Mouse (Mus musculus): ENCODE measurements around the gene Relt. TPM values are rescaled to one million over a fixed set of nuclear protein-coding genes. Genes with fewer than 3 reads are reported as not detected.

Relt gene
- polyA plus RNA-seq, 1 experiment: 79.2 TPM

DNA sequence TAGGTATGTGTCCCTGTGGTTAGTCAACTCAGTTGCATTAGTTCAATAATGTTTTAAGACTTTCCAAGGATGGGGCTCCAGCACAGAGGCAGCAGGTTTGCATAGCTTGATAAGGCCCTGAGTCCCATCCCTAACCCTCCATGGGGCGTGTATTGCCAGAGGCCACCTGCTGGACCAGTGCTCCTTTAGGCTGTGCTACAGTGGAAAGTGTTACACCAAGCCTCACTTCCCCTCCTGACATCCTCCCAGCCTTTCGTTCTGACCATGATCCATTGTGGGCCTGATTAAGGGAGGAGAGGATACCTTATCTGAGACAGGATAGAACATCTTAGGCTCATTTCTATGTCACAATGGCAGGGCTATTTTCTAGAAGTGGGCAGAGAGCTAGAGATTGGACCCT lies 19.4 kb downstream of the Relt start:
- H3K4me1 ChIP-seq (ENCODE audit: control insufficient read depth, insufficient read depth, insufficient read length): peaks cover 16% of the 10 kb centered on the region; the same call in 1 of the 2 replicates
- WGBS: 73% methylated on average over 2 of the region's 2 CpGs
- no peak for DNase-seq (ENCODE audit: low read depth in 1 of 2, low spot score in 2 of 2)

DNA sequence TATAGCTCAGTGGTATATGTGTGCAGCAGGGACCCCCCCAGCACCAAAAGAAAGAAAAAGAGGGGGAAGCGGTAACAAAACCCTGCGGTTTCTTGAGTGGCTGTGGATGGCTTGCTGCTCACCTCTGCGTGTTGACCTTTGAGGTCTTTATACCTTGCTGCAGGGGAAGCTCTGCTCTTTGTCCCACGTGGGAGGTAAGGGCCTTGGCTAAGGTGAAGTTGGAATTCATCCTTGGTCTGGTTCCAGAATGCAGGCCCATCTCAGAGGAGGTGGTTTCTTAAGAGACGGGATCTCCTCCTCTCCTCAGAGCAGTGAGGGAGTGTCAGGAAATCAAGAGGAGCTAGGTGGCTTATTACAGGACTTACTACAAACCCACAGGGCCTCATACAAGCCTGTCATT lies 21.1 kb downstream of the Relt start:
- 88% methylated on average over 5 of the region's 5 CpGs for WGBS
- DNase-seq (ENCODE audit: low read depth in 1 of 2, low spot score in 2 of 2): no peak
- H3K36me3 ChIP-seq (ENCODE audit: control insufficient read depth, insufficient read depth, low read length): peaks cover 5% of the 10 kb centered on the region
- H3K27me3 ChIP-seq (ENCODE audit: control insufficient read depth, insufficient read depth, low read length): no peaks in the 10 kb centered on the region
- no peak for TF ChIP-seq POLR2A (IDR thresholded peaks at IDR 0.05; ENCODE audit: low read depth, low read length)
- TF ChIP-seq CTCF (IDR thresholded peaks at IDR 0.05; ENCODE audit: extremely low read depth, insufficient read depth, insufficient read length, insufficient replicate concordance): no peak
- H3K27ac ChIP-seq (ENCODE audit: insufficient read depth, low read length): no peak overlapping the region
- H3K4me3 ChIP-seq (ENCODE audit: extremely low read depth, insufficient read depth, insufficient read length): no peak overlapping the region
- H3K4me1 ChIP-seq (ENCODE audit: control insufficient read depth, insufficient read depth, insufficient read length): peaks cover 16% of the 10 kb centered on the region; the same call in 1 of the 2 replicates

More for the DNA sequence above, 19.4 kb downstream of the Relt start:
- Histone ChIP-seq H3K27ac (ENCODE audit: insufficient read depth, low read length) (peak overlapping the region; percentile 13; the same call in 1 of the 2 replicates), H3K36me3 (ENCODE audit: control insufficient read depth, insufficient read depth, low read length) (peaks cover 12% of the 10 kb centered on the region), H3K27me3 (ENCODE audit: control insufficient read depth, insufficient read depth, low read length) (no peaks in the 10 kb centered on the region), H3K4me3 (ENCODE audit: extremely low read depth, insufficient read depth, insufficient read length) (no peak overlapping the region)
- TF ChIP-seq CTCF (IDR thresholded peaks at IDR 0.05; ENCODE audit: extremely low read depth, insufficient read depth, insufficient read length, insufficient replicate concordance): no peak
- no peak for TF ChIP-seq POLR2A (IDR thresholded peaks at IDR 0.05; ENCODE audit: low read depth, low read length)

GRCm38 (mm10) chr7:100841608-100842007 lies 21.6 kb downstream of the Relt start:
- no peak for DNase-seq (ENCODE audit: low read depth in 1 of 2, low spot score in 2 of 2)
- TF ChIP-seq CTCF (IDR thresholded peaks at IDR 0.05; ENCODE audit: extremely low read depth, insufficient read depth, insufficient read length, insufficient replicate concordance) (no peak), POLR2A (IDR thresholded peaks at IDR 0.05; ENCODE audit: low read depth, low read length) (no peak)
- H3K36me3 ChIP-seq (ENCODE audit: control insufficient read depth, insufficient read depth, low read length): peaks cover 2% of the 10 kb centered on the region; the same call in 1 of the 2 replicates
- no peak overlapping the region for H3K27ac ChIP-seq (ENCODE audit: insufficient read depth, low read length)
- H3K4me3 ChIP-seq (ENCODE audit: extremely low read depth, insufficient read depth, insufficient read length): no peak overlapping the region
- peaks cover 12% of the 10 kb centered on the region; the same call in 1 of the 2 replicates for H3K4me1 ChIP-seq (ENCODE audit: control insufficient read depth, insufficient read depth, insufficient read length)
- H3K27me3 ChIP-seq (ENCODE audit: control insufficient read depth, insufficient read depth, low read length): no peaks in the 10 kb centered on the region
- 88% methylated on average over 6 of the region's 6 CpGs for WGBS

DNA sequence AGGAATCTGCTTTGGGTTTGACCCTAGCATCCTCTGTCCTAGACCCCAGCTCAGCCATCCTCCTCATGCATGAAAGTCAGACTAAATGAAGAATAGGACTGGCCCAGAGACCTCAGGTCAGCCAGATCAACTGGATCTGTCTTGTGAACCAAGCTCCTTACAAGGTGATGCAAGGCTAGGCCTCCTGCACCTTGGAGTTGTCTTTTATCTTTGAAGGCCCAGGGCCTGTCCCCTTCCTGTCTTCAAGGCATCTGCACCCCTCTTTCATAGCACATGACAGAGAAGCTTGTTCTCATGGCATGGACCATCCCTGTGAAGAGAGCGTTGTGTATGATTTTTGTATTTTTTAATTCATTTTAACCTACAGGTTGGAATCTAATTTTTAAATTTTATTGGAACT lies 22.3 kb downstream of the Relt start:
- TF ChIP-seq CTCF (IDR thresholded peaks at IDR 0.05; ENCODE audit: extremely low read depth, insufficient read depth, insufficient read length, insufficient replicate concordance): no peak
- no peak for TF ChIP-seq POLR2A (IDR thresholded peaks at IDR 0.05; ENCODE audit: low read depth, low read length)
- 90% methylated on average over 1 of the region's 1 CpGs for WGBS
- Histone ChIP-seq H3K4me3 (ENCODE audit: extremely low read depth, insufficient read depth, insufficient read length) (no peak overlapping the region), H3K36me3 (ENCODE audit: control insufficient read depth, insufficient read depth, low read length) (peaks cover 2% of the 10 kb centered on the region; the same call in 1 of the 2 replicates), H3K27me3 (ENCODE audit: control insufficient read depth, insufficient read depth, low read length) (no peaks in the 10 kb centered on the region), H3K27ac (ENCODE audit: insufficient read depth, low read length) (no peak overlapping the region), H3K4me1 (ENCODE audit: control insufficient read depth, insufficient read depth, insufficient read length) (peaks cover 7% of the 10 kb centered on the region; the same call in 1 of the 2 replicates)
- no peak for DNase-seq (ENCODE audit: low read depth in 1 of 2, low spot score in 2 of 2)

DNA sequence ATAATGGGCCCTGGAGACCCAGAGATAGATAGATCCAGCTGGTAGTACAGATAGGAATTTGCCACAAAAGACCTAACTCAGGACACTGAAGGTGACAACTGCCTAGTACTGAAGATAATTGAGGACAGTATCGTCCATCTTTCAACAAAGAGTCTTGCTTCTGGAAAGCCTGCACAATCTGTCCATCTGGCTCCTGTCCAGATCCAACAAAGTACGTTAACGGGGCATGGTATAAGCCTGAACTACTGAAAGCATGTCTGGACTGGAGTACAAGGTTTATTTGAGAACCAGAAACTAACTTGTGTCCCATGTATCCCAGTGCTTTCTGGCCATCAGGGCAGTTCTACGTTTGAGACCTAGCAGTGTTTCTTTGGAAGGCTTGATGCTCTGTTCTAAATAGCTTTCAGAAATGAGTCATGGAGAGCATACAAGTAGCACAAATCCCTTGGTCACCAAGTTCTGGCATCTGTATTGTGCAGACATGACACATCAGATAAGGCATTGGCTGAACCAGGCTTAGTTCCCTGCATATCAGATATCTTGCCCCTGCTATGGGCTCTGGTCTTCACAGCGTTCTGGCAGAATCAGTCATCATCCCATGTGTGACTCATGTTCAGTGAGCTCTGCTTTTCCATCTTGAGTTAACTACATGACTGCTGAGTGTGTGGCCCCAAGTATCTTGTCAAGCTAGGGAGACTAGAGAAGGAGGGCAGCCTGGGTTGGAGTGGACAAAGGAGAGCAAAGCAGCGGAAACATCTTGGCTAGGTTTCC lies 23.4 kb downstream of the Relt start:
- Histone ChIP-seq H3K4me1 (ENCODE audit: control insufficient read depth, insufficient read depth, insufficient read length) (peaks cover 7% of the 10 kb centered on the region; the same call in 1 of the 2 replicates), H3K4me3 (ENCODE audit: extremely low read depth, insufficient read depth, insufficient read length) (no peak overlapping the region), H3K27me3 (ENCODE audit: control insufficient read depth, insufficient read depth, low read length) (no peaks in the 10 kb centered on the region), H3K36me3 (ENCODE audit: control insufficient read depth, insufficient read depth, low read length) (peaks cover 2% of the 10 kb centered on the region; the same call in 1 of the 2 replicates), H3K27ac (ENCODE audit: insufficient read depth, low read length) (no peak overlapping the region)
- no peak for DNase-seq (ENCODE audit: low read depth in 1 of 2, low spot score in 2 of 2)
- TF ChIP-seq POLR2A (IDR thresholded peaks at IDR 0.05; ENCODE audit: low read depth, low read length): no peak
- no peak for TF ChIP-seq CTCF (IDR thresholded peaks at IDR 0.05; ENCODE audit: extremely low read depth, insufficient read depth, insufficient read length, insufficient replicate concordance)
- 85% methylated on average over 6 of the region's 6 CpGs for WGBS

GRCm38 (mm10) chr7:100837701-100838100 lies 25.5 kb downstream of the Relt start:
- no peak for DNase-seq (ENCODE audit: low read depth in 1 of 2, low spot score in 2 of 2)
- peaks cover 11% of the 10 kb centered on the region; the same call in 1 of the 2 replicates for H3K4me1 ChIP-seq (ENCODE audit: control insufficient read depth, insufficient read depth, insufficient read length)
- peaks cover 2% of the 10 kb centered on the region; the same call in 1 of the 2 replicates for H3K36me3 ChIP-seq (ENCODE audit: control insufficient read depth, insufficient read depth, low read length)
- 73% methylated on average over 1 of the region's 1 CpGs for WGBS
- H3K27ac ChIP-seq (ENCODE audit: insufficient read depth, low read length): no peak overlapping the region
- H3K27me3 ChIP-seq (ENCODE audit: control insufficient read depth, insufficient read depth, low read length): no peaks in the 10 kb centered on the region
- TF ChIP-seq CTCF (IDR thresholded peaks at IDR 0.05; ENCODE audit: extremely low read depth, insufficient read depth, insufficient read length, insufficient replicate concordance) (no peak), POLR2A (IDR thresholded peaks at IDR 0.05; ENCODE audit: low read depth, low read length) (no peak)
- H3K4me3 ChIP-seq (ENCODE audit: extremely low read depth, insufficient read depth, insufficient read length): no peak overlapping the region

GRCm38 (mm10) chr7:100836657-100837056 lies 26.6 kb downstream of the Relt start:
- Histone ChIP-seq H3K4me3 (ENCODE audit: extremely low read depth, insufficient read depth, insufficient read length) (no peak overlapping the region), H3K27ac (ENCODE audit: insufficient read depth, low read length) (no peak overlapping the region), H3K36me3 (ENCODE audit: control insufficient read depth, insufficient read depth, low read length) (peaks cover 2% of the 10 kb centered on the region; the same call in 1 of the 2 replicates), H3K27me3 (ENCODE audit: control insufficient read depth, insufficient read depth, low read length) (no peaks in the 10 kb centered on the region), H3K4me1 (ENCODE audit: control insufficient read depth, insufficient read depth, insufficient read length) (peaks cover 11% of the 10 kb centered on the region; the same call in 1 of the 2 replicates)
- TF ChIP-seq POLR2A (IDR thresholded peaks at IDR 0.05; ENCODE audit: low read depth, low read length) (no peak), CTCF (IDR thresholded peaks at IDR 0.05; ENCODE audit: extremely low read depth, insufficient read depth, insufficient read length, insufficient replicate concordance) (no peak)
- no peak for DNase-seq (ENCODE audit: low read depth in 1 of 2, low spot score in 2 of 2)
- 91% methylated on average over 10 of the region's 10 CpGs for WGBS
